ENCODE assay signal across 11 mouse cellular contexts in genomic region chr1:156760549-156761429, GRCm38 (mm10). TPM values are rescaled to one million over a fixed set of nuclear protein-coding genes. Genes with fewer than 3 reads are reported as not detected.
DNase-seq lines count a peak whose midpoint lies in the region; ATAC-seq and TF ChIP-seq lines count a peak whose summit lies in the region.
"Had no signal": no experiment of that assay in that cellular context is flagged by ENCODE, and none has a peak within 500 bp of the region (broad histone marks: within the 10 kb centered on the region; RNA-seq: fewer than 3 reads in every experiment).

No protein-coding gene starts in this region.

- 65% methylated on average over 13 of the region's 13 CpGs for WGBS in kidney, embryonic 14.5 days
- WGBS in kidney, adult 2 months, result 58% methylated on average over 13 of the region's 13 CpGs
- 35% methylated on average over 13 of the region's 13 CpGs for WGBS in embryonic facial prominence, embryonic 12.5 days
- 35% methylated on average over 13 of the region's 13 CpGs for WGBS in limb, embryonic 14.5 days

- no peaks in the 10 kb centered on the region for H3K27me3 ChIP-seq in kidney, embryonic 14.5 days (ENCODE audit: control insufficient read depth, insufficient read depth, low read length)
- no peaks in the 10 kb centered on the region for H3K27me3 ChIP-seq in kidney, adult 2 months (replicated peaks; ENCODE audit: control insufficient read depth, insufficient read depth, low read length)
- H3K27me3 ChIP-seq in embryonic facial prominence, embryonic 12.5 days, result no peaks in the 10 kb centered on the region
- no peaks in the 10 kb centered on the region for H3K27me3 ChIP-seq in limb, embryonic 14.5 days (ENCODE audit: control insufficient read depth, insufficient read depth, low read length)
- H3K27me3 ChIP-seq: hindbrain, embryonic 15.5 days had no signal

- peak overlapping the region; percentile 11; the same call in 1 of the 2 replicates for H3K27ac ChIP-seq in kidney, embryonic 14.5 days (ENCODE audit: low read depth, low read length)
- no peak overlapping the region for H3K27ac ChIP-seq in kidney, adult 2 months (ENCODE audit: insufficient read depth, low read depth, low read length)
- H3K27ac ChIP-seq in embryonic facial prominence, embryonic 12.5 days, result peak overlapping the region; percentile 96
- H3K27ac ChIP-seq in limb, embryonic 14.5 days (replicated peaks; ENCODE audit: low read depth, low read length), result peak overlapping the region; percentile 94
- H3K27ac ChIP-seq: hindbrain, embryonic 15.5 days had no signal

- peak; percentile 63 for DNase-seq in embryo, embryonic 11 days
- DNase-seq in embryo, embryonic 10 days (ENCODE audit: low spot score), result no peak
- DNase-seq in kidney, adult 2 months, result no peak
- peak; percentile 92 for DNase-seq in limb, embryonic 14.5 days (ENCODE audit: low spot score)
- no peak for DNase-seq in testis, postnatal 10 days (ENCODE audit: low spot score)
- DNase-seq in gastrocnemius, postnatal 14 days, result no peak
- DNase-seq: cerebellum, adult 18-20 months had no signal

- TF ChIP-seq CTCF in kidney, adult 2 months (conservative IDR thresholded peaks at IDR 0.05; ENCODE audit: insufficient read depth, insufficient read length, low read depth, low read length), result no peak

- H3K4me1 ChIP-seq in kidney, embryonic 14.5 days (ENCODE audit: control insufficient read depth, insufficient read depth, low read length), result no peaks in the 10 kb centered on the region
- H3K4me1 ChIP-seq in kidney, adult 2 months (ENCODE audit: control insufficient read depth, insufficient read depth, low read length), result no peaks in the 10 kb centered on the region
- H3K4me1 ChIP-seq in embryonic facial prominence, embryonic 12.5 days, result peaks cover 33% of the 10 kb centered on the region
- H3K4me1 ChIP-seq in limb, embryonic 14.5 days (ENCODE audit: control insufficient read depth, insufficient read depth, low read length), result peaks cover 43% of the 10 kb centered on the region
- H3K4me1 ChIP-seq: hindbrain, embryonic 15.5 days had no signal

- no peak overlapping the region for H3K4me2 ChIP-seq in kidney, embryonic 14.5 days (replicated peaks; ENCODE audit: low read depth, low read length)
- H3K4me2 ChIP-seq in embryonic facial prominence, embryonic 12.5 days (replicated peaks), result 0 out of 2 replicates have a peak overlapping the region, but pooled peaks have one; percentile 9
- peak overlapping the region; percentile 8 for H3K4me2 ChIP-seq in limb, embryonic 14.5 days (replicated peaks; ENCODE audit: low read depth, low read length, severe bottlenecking)
- H3K4me2 ChIP-seq: hindbrain, embryonic 15.5 days; liver, embryonic 11.5 days had no signal

- no peak for TF ChIP-seq POLR2A in kidney, adult 2 months (IDR thresholded peaks at IDR 0.05; ENCODE audit: low read depth, low read length)
- peak; percentile 22; the same call in 1 of the 2 replicates for TF ChIP-seq POLR2A in limb, embryonic 14.5 days (IDR thresholded peaks at IDR 0.05; ENCODE audit: borderline replicate concordance, extremely low read depth, insufficient read depth, insufficient read length)

- no peak overlapping the region for H3K4me3 ChIP-seq in kidney, embryonic 14.5 days (ENCODE audit: low read length)
- no peak overlapping the region for H3K4me3 ChIP-seq in kidney, adult 2 months (ENCODE audit: insufficient read depth, low read depth, low read length)
- H3K4me3 ChIP-seq in embryonic facial prominence, embryonic 12.5 days, result no peak overlapping the region
- H3K4me3 ChIP-seq in limb, embryonic 14.5 days (replicated peaks; ENCODE audit: low read length), result no peak overlapping the region
- H3K4me3 ChIP-seq: hindbrain, embryonic 15.5 days had no signal

- no peak overlapping the region for H3K9ac ChIP-seq in kidney, embryonic 14.5 days (ENCODE audit: low read depth, low read length)
- no peak overlapping the region for H3K9ac ChIP-seq in embryonic facial prominence, embryonic 12.5 days
- no peak overlapping the region; the same call in 1 of the 2 replicates for H3K9ac ChIP-seq in limb, embryonic 14.5 days (ENCODE audit: low read depth, low read length, severe bottlenecking)
- H3K9ac ChIP-seq: hindbrain, embryonic 15.5 days had no signal

- H3K36me3 ChIP-seq in kidney, embryonic 14.5 days (ENCODE audit: control insufficient read depth, insufficient read depth, low read length), result no peaks in the 10 kb centered on the region
- H3K36me3 ChIP-seq in kidney, adult 2 months (ENCODE audit: control insufficient read depth, insufficient read depth, low read length), result no peaks in the 10 kb centered on the region
- H3K36me3 ChIP-seq in embryonic facial prominence, embryonic 12.5 days, result no peaks in the 10 kb centered on the region
- H3K36me3 ChIP-seq in limb, embryonic 14.5 days (ENCODE audit: control insufficient read depth, insufficient read depth, low read length), result no peaks in the 10 kb centered on the region
- H3K36me3 ChIP-seq: hindbrain, embryonic 15.5 days had no signal

- intact Hi-C loops in gastrocnemius, postnatal 14 days (cut with DNase I; ENCODE audit: low total_unique reads), result no loop called here

- no peaks in the 10 kb centered on the region; the same call in 1 of the 2 replicates for H3K9me3 ChIP-seq in kidney, embryonic 14.5 days (ENCODE audit: control insufficient read depth, low read length)
- no peaks in the 10 kb centered on the region for H3K9me3 ChIP-seq in embryonic facial prominence, embryonic 12.5 days
- no peaks in the 10 kb centered on the region for H3K9me3 ChIP-seq in limb, embryonic 14.5 days (ENCODE audit: control insufficient read depth, low read length)
- H3K9me3 ChIP-seq: hindbrain, embryonic 15.5 days had no signal

- peak; percentile 32; the same call in 1 of the 2 replicates for ATAC-seq in kidney, embryonic 14.5 days (ENCODE audit: low FRiP score, low TSS enrichment)
- peak; percentile 72 for ATAC-seq in embryonic facial prominence, embryonic 12.5 days (ENCODE audit: insufficient number of reproducible peaks, insufficient read depth, low FRiP score, low TSS enrichment)
- peak; percentile 81 for ATAC-seq in limb, embryonic 14.5 days (ENCODE audit: low FRiP score, low read depth)

RNA-seq across cellular contexts. Expression of gene Fam20b, which starts 41.9 kb away (rescaled TPM):
- 24.3 and 37.3 TPM in 2 replicates for polyA plus RNA-seq in kidney, embryonic 14.5 days (2014; fragmentation: Nextera tagmentation; extraction: Ambion mirVana)
- 42.2 and 43.6 TPM in 2 replicates for polyA plus RNA-seq in kidney, adult 2 months (2012; rRNA removed)
- polyA plus RNA-seq in embryonic facial prominence, embryonic 12.5 days (2016; fragmentation: Nextera tagmentation; extraction: Ambion mirVana), result 26.0 and 26.2 TPM in 2 replicates
- polyA plus RNA-seq in limb, embryonic 14.5 days (2012; rRNA removed), result 35.0 and 35.8 TPM in 2 replicates
- 29.7 and 33.5 TPM in 2 replicates for polyA plus RNA-seq in limb, embryonic 14.5 days (2014; fragmentation: Nextera tagmentation; extraction: Ambion mirVana)
- 10 to 100 TPM; 26.8 to 27.2 TPM for total RNA-seq in gastrocnemius, postnatal 14 days (2021)

Comparison
In these comparisons a context has a peak if more than half of its experiments do, and no peak if none do; other contexts are left out.
1. DNase-seq: peak in embryo, embryonic 11 days (single experiment) and limb, embryonic 14.5 days (single experiment); none in embryo, embryonic 10 days (single experiment), kidney, adult 2 months (single experiment), testis, postnatal 10 days (single experiment) and gastrocnemius, postnatal 14 days (single experiment).
2. Peak in every context shown above with its lines, with median percentiles within 50 percentile points of each other: ATAC-seq.